Mouse (Mus musculus) spleen, embryonic (tissue): ENCODE data around the gene Gm2310.
"Not testable (repeated sequence)": the region's sequence is repeated elsewhere in the genome, so short reads cannot be mapped to it uniquely, and the experiment has no call there.

ENCODE experiments used
- CTCF ChIA-PET: fragments of 350-600 bp; sonication (Branson Sonifier 250); formaldehyde crosslinking; loops from one replicate; lab custom pipeline; 2022; lab: Charles Lee

Gene Gm2310

DNA sequence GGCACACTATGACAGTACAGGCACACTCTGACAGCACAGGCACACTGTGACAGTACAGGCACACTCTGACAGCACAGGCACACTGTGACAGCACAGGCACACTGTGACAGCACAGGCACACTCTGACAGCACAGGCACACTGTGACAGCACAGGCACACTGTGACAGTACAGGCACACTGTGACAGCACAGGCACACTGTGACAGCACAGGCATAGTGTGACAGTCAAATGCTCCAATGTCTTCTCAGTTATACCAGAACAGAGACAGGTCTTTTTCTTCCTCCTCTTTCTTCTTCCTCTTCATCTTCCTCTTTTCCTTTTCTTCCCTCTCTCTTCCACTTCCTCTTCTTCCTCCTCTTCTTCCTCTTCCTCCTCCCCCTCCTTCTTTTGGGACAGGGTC is at the start of gene Gm2310:
Gm2310 (minus strand) TSS at position 101 of the 400 bp plus-strand sequence.
- CTCF ChIA-PET: not testable (repeated sequence)

DNA sequence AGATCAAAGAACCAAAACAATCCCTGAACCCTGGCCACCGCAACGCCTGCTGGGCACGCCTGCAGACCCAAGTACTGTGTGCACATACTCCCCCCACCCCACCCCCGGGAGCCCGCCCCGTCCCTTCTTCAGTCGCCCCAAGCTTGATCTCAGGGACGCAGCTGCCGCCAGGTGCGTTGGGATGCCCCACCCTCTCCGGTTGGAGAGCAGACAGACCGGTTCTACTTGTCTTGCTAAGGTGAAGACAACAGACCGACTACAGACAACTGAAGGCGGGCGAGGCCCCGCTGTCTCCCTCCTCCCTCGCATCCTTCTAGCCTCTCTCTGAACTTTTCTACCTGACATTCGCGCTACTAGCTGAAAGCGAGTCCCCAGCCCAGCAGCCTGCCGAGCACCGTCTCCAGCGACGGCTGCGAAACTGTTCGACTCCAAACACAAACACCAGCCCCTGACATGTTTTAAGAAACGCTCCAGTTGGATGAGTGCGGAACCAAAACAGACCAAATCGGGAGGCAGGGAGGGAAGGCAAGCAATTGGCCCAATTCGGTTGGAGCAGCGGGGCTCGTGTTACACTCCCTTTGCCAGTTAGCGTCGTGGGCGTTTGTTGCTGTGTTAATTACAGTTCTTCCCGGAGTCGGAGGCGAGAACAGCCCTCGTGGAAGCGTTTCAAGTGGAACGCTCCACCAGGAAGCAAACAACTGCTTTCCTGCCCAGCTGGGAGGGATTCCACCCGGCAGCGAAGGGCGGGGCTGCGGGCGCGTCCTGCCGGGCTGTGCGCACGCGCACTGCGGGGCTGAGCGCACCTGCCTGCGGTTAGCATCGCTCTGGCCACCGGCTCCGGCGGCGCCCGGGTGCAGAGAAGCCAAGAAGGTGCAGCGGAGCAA is 49.1 kb upstream of the Gm2310 start:
- CTCF ChIA-PET: no interaction called here

DNA sequence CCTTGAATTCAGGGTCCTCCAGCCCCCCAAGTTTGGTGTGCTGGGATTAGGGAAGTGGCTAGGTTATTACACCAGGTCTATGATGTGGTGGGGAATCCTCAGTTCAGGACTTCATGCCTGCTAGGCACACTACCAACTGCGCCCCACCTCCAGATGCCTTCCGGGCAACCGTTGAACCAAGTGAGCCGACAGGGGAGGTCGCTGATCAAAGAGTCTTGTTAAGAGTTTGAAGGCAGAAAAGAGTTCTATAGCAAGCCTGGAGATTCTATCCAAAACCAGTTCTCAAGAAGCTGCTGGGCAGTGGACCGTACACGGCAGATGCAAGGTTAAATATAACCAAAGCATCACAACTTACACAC is 48.5 kb upstream of the Gm2310 start:
- CTCF ChIA-PET: no interaction called here

DNA sequence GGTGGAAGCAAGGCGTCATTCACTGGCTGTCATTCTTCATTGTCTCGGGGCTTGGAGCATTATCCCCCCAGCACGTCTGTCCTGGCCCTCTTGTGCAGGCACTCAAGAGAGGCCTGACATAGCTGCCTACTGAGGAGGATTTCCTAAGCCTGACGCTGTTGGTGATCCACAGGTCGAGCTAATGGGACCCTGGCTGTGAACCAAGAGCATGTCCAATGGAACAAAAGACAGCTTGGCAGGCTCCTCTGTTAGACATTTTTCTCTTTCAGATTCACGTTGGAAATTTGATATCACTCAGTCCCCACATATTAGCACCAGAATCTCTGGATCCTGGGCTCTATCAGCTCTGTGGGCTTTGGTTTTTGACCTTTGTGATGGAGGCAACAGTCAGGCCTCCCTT is 45.7 kb upstream of the Gm2310 start:
- CTCF ChIA-PET: no interaction called here

DNA sequence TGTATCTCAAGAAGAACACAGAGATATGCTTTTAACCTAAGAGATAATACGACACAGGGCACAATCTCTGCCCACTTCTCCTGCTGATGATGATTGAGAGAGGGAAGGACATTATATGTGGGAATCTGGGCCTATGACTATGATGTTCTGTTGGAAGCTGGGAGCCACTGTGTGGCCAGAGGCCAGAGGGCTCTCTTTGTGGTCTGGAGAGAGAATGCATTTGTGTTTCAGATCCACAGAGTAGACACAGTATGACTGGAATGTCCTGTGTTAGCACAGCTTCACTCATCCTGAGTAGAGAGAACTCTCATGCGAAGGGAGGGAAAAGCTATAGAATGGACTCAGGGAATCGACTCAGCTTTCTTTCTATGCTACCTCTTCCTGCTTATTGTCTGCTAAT is 44.6 kb upstream of the Gm2310 start:
- CTCF ChIA-PET: no interaction called here

DNA sequence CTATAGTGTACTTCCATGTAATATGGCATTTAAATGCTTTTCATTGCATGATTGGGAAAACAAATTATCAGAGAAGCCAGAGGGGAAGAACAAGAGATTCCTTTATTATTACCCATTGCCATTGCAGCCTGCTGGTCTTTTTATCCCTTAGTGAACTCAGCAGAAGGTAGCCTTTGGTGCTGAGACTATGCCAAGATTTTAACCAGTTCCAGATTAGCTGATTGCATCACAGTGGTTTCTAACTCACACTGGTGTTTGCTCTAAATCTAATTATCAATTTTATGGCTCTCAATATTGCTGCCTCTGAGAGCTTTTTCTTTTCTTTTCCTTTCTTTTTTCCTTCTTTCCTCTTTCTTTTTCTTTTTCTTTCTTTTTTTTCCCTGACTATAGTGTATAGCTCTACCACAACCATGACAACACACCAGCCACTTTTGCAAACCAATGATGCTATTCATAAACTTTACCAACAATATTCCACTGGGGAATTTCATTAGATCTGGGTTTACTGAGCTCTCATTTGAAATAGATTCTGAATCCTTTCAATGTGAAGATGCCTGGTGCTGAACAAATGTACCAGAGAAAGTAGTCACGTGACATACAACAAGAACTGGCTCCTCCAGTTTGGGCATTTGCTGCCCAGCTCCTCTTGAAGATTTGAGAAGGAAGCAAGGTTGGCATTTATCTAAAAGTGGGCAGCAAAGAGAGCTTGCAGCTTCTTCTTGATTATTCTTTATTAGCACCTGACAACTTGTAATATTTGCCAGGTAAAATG is 43.9 kb upstream of the Gm2310 start:
- CTCF ChIA-PET: no interaction called here

DNA sequence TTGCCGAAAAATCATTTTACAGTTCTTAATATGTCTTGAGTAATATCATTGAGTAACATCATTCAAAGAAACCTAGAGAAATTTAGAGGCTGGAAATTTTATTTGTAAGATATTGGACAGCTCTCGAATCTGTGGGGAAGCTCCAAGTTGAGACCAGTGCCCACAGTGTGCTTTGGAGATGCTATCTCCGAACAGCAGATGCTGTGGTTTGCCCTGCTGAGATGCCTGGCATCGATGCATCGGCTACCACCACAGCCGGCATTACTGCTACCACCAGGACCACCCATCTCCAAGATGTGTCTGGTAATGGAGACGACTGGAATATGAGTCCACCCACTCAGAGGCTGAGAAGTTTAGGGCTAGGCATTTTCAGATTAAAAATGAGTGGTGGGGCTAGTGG is 43.0 kb upstream of the Gm2310 start:
- CTCF ChIA-PET: no interaction called here

DNA sequence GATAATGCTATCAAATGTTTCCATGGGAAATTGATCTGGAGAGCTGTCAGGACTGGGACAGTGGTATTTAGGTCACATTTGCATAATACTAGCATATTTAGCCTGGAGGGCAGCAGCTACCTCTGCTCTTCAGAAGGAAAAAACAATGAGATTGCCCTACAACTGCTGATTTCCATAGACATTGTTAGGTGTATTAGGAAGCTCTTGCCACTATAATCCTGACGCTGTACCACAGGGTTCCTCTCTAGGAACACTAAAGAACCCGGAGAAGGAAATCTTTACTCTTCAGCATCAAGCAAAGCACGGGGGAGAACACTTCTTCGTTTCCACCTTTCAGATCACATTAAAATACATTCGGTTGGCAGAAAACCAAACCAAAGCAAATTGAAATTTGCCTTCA is 11.4 kb upstream of the Gm2310 start:
- CTCF ChIA-PET: interaction anchor here (0.7 kb wide), 1 partner anchor 59 kb away, joined by 15 read pairs; no protein-coding TSS in a partner anchor

DNA sequence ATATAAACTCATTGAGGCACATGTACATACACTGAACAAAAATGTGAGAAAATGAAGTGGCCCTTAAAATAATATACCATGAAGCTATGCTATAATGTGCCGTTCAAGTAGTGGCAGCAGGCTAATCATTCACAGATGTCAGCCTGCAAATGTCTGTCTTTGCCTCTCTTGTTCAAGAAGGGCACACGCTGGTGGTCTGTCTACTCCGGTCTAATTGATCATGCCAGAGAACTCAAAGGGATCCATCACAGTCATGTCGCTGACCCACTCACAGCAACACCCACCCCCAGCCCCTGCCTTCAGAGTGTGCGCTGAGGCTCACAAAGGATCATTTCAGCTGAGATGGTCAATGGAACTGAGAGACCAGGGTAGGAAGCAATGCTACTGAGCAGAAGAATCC is 6.8 kb downstream of the Gm2310 start:
- CTCF ChIA-PET: no interaction called here

DNA sequence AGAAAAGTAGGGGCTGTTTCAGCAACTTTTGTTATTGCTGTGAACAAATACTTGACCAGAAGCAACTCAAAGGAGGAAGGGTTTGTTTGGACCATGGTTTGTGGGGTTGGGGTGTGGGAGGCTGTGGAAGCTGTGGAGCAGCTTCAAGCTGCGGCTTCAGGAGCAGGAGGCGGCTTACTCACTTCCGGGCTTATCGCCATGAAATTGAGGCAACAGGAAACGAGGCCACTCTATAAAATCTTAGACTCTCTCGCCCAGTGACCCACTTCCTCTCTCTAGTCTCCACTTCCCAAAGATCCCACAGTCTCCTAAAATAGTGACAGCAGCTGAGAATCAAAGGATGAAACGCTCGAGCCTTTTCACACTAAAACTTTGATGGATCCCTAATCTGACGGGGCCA is 7.9 kb downstream of the Gm2310 start:
- CTCF ChIA-PET: no interaction called here

DNA sequence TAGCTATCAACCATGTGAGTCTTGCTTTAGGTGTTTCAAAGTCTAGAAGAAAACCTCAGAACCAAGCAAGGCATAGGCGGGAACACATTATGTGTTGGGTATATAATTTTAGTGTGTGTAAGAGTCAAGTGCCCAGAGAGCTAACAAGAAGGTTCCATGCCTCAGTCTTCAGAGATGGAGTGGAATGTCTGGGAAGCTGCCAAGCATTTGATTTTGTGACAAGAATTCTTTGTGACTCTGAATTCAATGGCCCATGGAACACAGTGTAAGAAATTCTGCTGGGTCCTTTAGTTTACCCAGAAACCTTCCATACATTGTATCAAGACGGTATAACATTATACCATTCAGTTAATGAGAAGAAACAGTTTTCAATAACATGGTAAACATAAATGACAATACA is 17.3 kb downstream of the Gm2310 start:
- CTCF ChIA-PET: no interaction called here

DNA sequence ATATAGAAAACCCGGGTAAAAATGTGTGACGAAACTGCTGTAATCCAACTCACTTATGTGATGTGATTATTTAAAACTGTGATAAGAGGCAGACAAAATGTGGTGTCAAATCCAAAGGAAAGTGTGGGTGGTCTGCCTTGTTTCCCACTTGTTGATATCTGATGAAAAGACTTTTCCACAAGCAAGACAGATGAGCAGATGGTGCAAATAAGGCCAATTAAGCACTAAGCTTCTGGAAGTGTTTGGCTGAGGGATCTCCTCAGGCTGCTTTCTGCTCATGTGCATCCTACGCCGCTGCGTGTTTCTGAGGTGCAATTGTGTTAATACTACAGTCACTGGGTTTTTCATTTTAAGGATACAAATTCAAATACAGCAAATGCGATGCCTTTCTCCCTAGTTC is 34.5 kb downstream of the Gm2310 start:
- CTCF ChIA-PET: no interaction called here

DNA sequence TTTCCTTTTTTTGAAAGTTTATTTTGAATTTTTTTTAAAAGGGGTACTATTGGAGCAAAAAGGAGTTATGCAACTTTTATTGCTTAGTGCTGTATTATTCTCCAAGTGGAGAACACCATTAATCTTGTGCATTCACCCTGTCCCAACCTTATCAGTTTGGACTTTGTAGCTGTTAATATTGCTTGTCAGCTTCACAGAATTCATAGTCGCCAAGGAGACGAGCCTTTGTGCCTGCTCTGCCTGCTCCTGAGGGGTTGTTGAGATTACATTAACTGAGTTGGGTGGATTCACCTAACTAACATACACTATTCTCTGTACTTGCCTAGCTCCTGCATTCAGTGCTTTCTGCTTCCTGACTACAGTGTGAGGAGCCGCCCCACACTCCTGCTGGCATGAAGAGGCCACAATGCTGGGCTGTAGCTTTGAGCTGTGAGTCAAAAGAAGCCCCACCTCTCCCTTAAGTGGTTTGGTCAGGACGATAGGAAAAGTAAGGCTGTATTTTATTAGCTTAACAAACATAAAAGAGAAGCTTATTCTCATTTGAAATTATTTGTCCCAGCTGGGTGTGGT is 50.7 kb downstream of the Gm2310 start:
- CTCF ChIA-PET: no interaction called here
